In genomic region chr12:82080196-82080880, GRCm38 (mm10) we compare ENCODE assay signal across 13 mouse cellular contexts.
DNase-seq lines count a peak whose midpoint lies in the region; ATAC-seq lines count a peak whose summit lies in the region.
"Had no signal": no experiment of that assay in that cellular context is flagged by ENCODE, and none has a peak within 500 bp of the region (broad histone marks: within the 10 kb centered on the region; RNA-seq: fewer than 3 reads in every experiment).

No protein-coding gene starts in this region.

- no peak for ATAC-seq in inflammation-experienced regulatory T-cells, adult 6 months

- DNase-seq in frontal cortex, adult 2 months (ENCODE audit: extremely low spot score in 1 of 2, low spot score in 1 of 2), result peak; percentile 49 to 63
- DNase-seq in frontal cortex, postnatal 10 days (ENCODE audit: low spot score in 2 of 2), result no peak
- peak; percentile 63 for DNase-seq in right cerebral cortex, adult 18-20 months
- no peak for DNase-seq in right cerebral cortex, postnatal 4 days
- peak; percentile 61 to 70 for DNase-seq in frontal cortex, postnatal 36 days (ENCODE audit: low spot score in 2 of 2)
- no peak for DNase-seq in urinary bladder, adult 2 months (ENCODE audit: low spot score)
- DNase-seq: adrenal gland, adult 8-10 months; B cell, adult 2 months; cerebellum, adult 9-10 months; gastrocnemius, adult 2 months; heart, postnatal 10 days; kidney, postnatal 36 days had no signal

Comparison
In these comparisons a context has a peak if more than half of its experiments do, and no peak if none do; other contexts are left out.
1. DNase-seq: peak in frontal cortex, adult 2 months (2 of 2), right cerebral cortex, adult 18-20 months (single experiment) and frontal cortex, postnatal 36 days (2 of 2); none in frontal cortex, postnatal 10 days (0 of 2), right cerebral cortex, postnatal 4 days (single experiment) and urinary bladder, adult 2 months (single experiment).